Comparison of ENCODE assay signal across 9 mouse cellular contexts in genomic region chr5:149283009-149283408, GRCm38 (mm10). TPM values are rescaled to one million over a fixed set of nuclear protein-coding genes. Genes with fewer than 3 reads are reported as not detected.
A peak's percentile ranks its signal among the peaks of the same experiment; 100 is the strongest.
DNase-seq lines count a peak whose midpoint lies in the region; ATAC-seq and TF ChIP-seq lines count a peak whose summit lies in the region.
"Had no signal": no experiment of that assay in that cellular context is flagged by ENCODE, and none has a peak within 500 bp of the region (broad histone marks: within the 10 kb centered on the region; RNA-seq: fewer than 3 reads in every experiment).

No protein-coding gene starts in this region.

- H3K27me3 ChIP-seq in forebrain, postnatal 0 days (ENCODE audit: insufficient read depth, low read length) = no peaks in the 10 kb centered on the region; the same call in 1 of the 2 replicates
- peaks cover 5% of the 10 kb centered on the region; the same call in 1 of the 2 replicates for H3K27me3 ChIP-seq in forebrain, embryonic 13.5 days
- H3K27me3 ChIP-seq in forebrain, embryonic 14.5 days (replicated peaks; ENCODE audit: control insufficient read depth, insufficient read depth, low read length) = no peaks in the 10 kb centered on the region

- no peaks in the 10 kb centered on the region for H3K9me3 ChIP-seq in forebrain, postnatal 0 days (ENCODE audit: low read length)
- H3K9me3 ChIP-seq in forebrain, embryonic 13.5 days (replicated peaks) = 0 out of 2 replicates have a peak, but pooled peaks cover 4% of the 10 kb centered on the region
- 0 out of 2 replicates have a peak, but pooled peaks cover 3% of the 10 kb centered on the region for H3K9me3 ChIP-seq in forebrain, embryonic 14.5 days (replicated peaks; ENCODE audit: control insufficient read depth, low read length)

- TF ChIP-seq CTCF in forebrain, postnatal 0 days (IDR thresholded peaks at IDR 0.05; ENCODE audit: low read depth) = peak; percentile 53
- TF ChIP-seq CTCF in cortical plate, adult 2 months (IDR thresholded peaks at IDR 0.05; ENCODE audit: extremely low read depth, insufficient read depth, low read length) = peak; percentile 27; the same call in 1 of the 2 replicates

- no peaks in the 10 kb centered on the region for H3K36me3 ChIP-seq in forebrain, postnatal 0 days (ENCODE audit: insufficient read depth)
- H3K36me3 ChIP-seq in forebrain, embryonic 13.5 days (ENCODE audit: poor library complexity, severe bottlenecking) = no peaks in the 10 kb centered on the region
- H3K36me3 ChIP-seq in forebrain, embryonic 14.5 days (ENCODE audit: control insufficient read depth, insufficient read depth, low read length) = no peaks in the 10 kb centered on the region

- intact Hi-C loops in gastrocnemius, postnatal 14 days (cut with DNase I; ENCODE audit: low total_unique reads) = no loop called here

- no peak for TF ChIP-seq POLR2A in cortical plate, adult 2 months (IDR thresholded peaks at IDR 0.05; ENCODE audit: extremely low read depth, insufficient read depth, low read length)

- no peak overlapping the region for H3K9ac ChIP-seq in forebrain, postnatal 0 days
- H3K9ac ChIP-seq in forebrain, embryonic 13.5 days = no peak overlapping the region
- no peak overlapping the region for H3K9ac ChIP-seq in forebrain, embryonic 14.5 days (ENCODE audit: low read length)

- H3K4me3 ChIP-seq in forebrain, postnatal 0 days (ENCODE audit: low read depth, low read length) = no peak overlapping the region
- no peak overlapping the region for H3K4me3 ChIP-seq in forebrain, embryonic 13.5 days
- no peak overlapping the region for H3K4me3 ChIP-seq in cortical plate, adult 2 months (ENCODE audit: insufficient read depth, low read length)
- no peak overlapping the region for H3K4me3 ChIP-seq in forebrain, embryonic 14.5 days (ENCODE audit: low read depth, low read length)

- no peak for ATAC-seq in forebrain, postnatal 0 days
- no peak for ATAC-seq in forebrain, embryonic 13.5 days
- ATAC-seq in forebrain, embryonic 14.5 days = no peak

- 85% methylated on average over 2 of the region's 2 CpGs for WGBS in forebrain, postnatal 0 days
- 80% methylated on average over 2 of the region's 2 CpGs for WGBS in forebrain, embryonic 13.5 days
- 91% methylated on average over 2 of the region's 2 CpGs for WGBS in forebrain, embryonic 14.5 days

- 0 out of 2 replicates have a peak, but pooled peaks cover 2% of the 10 kb centered on the region for H3K4me1 ChIP-seq in forebrain, postnatal 0 days (ENCODE audit: insufficient read depth)
- H3K4me1 ChIP-seq in forebrain, embryonic 13.5 days = 0 out of 2 replicates have a peak, but pooled peaks cover 7% of the 10 kb centered on the region
- no peaks in the 10 kb centered on the region for H3K4me1 ChIP-seq in cortical plate, adult 2 months (ENCODE audit: control insufficient read depth, insufficient read depth, low read length)
- peaks cover 4% of the 10 kb centered on the region; the same call in 1 of the 2 replicates for H3K4me1 ChIP-seq in forebrain, embryonic 14.5 days (ENCODE audit: control insufficient read depth, insufficient read depth, low read length)

- no peak overlapping the region for H3K4me2 ChIP-seq in forebrain, postnatal 0 days (ENCODE audit: low read depth)
- no peak overlapping the region for H3K4me2 ChIP-seq in forebrain, embryonic 13.5 days
- no peak overlapping the region for H3K4me2 ChIP-seq in forebrain, embryonic 14.5 days (ENCODE audit: low read length)

- no peak overlapping the region for H3K27ac ChIP-seq in forebrain, postnatal 0 days (ENCODE audit: low read depth, low read length)
- H3K27ac ChIP-seq in forebrain, embryonic 13.5 days = no peak overlapping the region
- no peak overlapping the region for H3K27ac ChIP-seq in cortical plate, adult 2 months (ENCODE audit: insufficient read depth, low read length)
- H3K27ac ChIP-seq in forebrain, embryonic 14.5 days (ENCODE audit: low read depth, low read length) = no peak overlapping the region

- no peak for DNase-seq in forebrain, postnatal 0 days
- DNase-seq in lung, postnatal 36 days = peak; percentile 56
- DNase-seq in lung, postnatal 25 days (ENCODE audit: low spot score) = no peak
- DNase-seq in testis, postnatal 10 days (ENCODE audit: low spot score) = peak; percentile 71
- DNase-seq in forebrain, embryonic 14.5 days (ENCODE audit: low spot score) = no peak
- no peak for DNase-seq in gastrocnemius, postnatal 14 days
- DNase-seq: layer of hippocampus, adult 9-11 months had no signal

RNA-seq across cellular contexts. Expression of gene Alox5ap, which starts 18.4 kb away (rescaled TPM):
- 3.4 and 11.6 TPM in 2 replicates for total RNA-seq in forebrain, postnatal 0 days (2014; rRNA removed)
- 10.8 and 13.3 TPM in 2 replicates for polyA plus RNA-seq in forebrain, postnatal 0 days (2015; fragmentation: Nextera tagmentation; extraction: Ambion mirVana)
- 5.2 and 7.5 TPM in 2 replicates for polyA plus RNA-seq in forebrain, embryonic 13.5 days (2015; fragmentation: Nextera tagmentation; extraction: Ambion mirVana)
- polyA plus RNA-seq in cortical plate, adult 2 months (2012; rRNA removed) = 16.0 and 18.0 TPM in 2 replicates
- 8.6 and 12.7 TPM in 2 replicates for polyA plus RNA-seq in forebrain, embryonic 14.5 days (2014; fragmentation: Nextera tagmentation; extraction: Ambion mirVana)
- total RNA-seq in gastrocnemius, postnatal 14 days (2021) = 1 to 10 TPM; 8.2 to 9.5 TPM

Comparison
In these comparisons a context has a peak if more than half of its experiments do, and no peak if none do; other contexts are left out.
1. DNase-seq: peak in lung, postnatal 36 days (single experiment) and testis, postnatal 10 days (single experiment); none in forebrain, postnatal 0 days (single experiment), lung, postnatal 25 days (single experiment), forebrain, embryonic 14.5 days (single experiment) and gastrocnemius, postnatal 14 days (single experiment).